In genomic region chr9:51908838-51909237, GRCm38 (mm10) we compare ENCODE assay signal across 8 mouse cellular contexts. TPM values are rescaled to one million over a fixed set of nuclear protein-coding genes. Genes with fewer than 3 reads are reported as not detected.
DNase-seq lines count a peak whose midpoint lies in the region; ATAC-seq and TF ChIP-seq lines count a peak whose summit lies in the region.

No protein-coding gene starts in this region.

- no peaks in the 10 kb centered on the region for H3K27me3 ChIP-seq in Patski
- no peaks in the 10 kb centered on the region for H3K27me3 ChIP-seq in forebrain, postnatal 0 days (ENCODE audit: insufficient read depth, low read length)
- no peaks in the 10 kb centered on the region for H3K27me3 ChIP-seq in hindbrain, embryonic 13.5 days

- CTCF ChIA-PET in Patski (lab: Charles Lee): interaction anchor here (0.7 to 3.1 kb wide), 14 partner anchors 9 to 579 kb away, joined by 3 to 17 read pairs (median 3); partner anchors contain the start of gene Arhgap20

- TF ChIP-seq CTCF in Patski (IDR thresholded peaks at IDR 0.05): peak; percentile 86
- peak; percentile 93 for TF ChIP-seq CTCF in forebrain, postnatal 0 days (IDR thresholded peaks at IDR 0.05; ENCODE audit: low read depth)

- H3K9ac ChIP-seq in forebrain, postnatal 0 days: no peak overlapping the region
- no peak overlapping the region for H3K9ac ChIP-seq in hindbrain, embryonic 13.5 days

- no peak overlapping the region for H3K27ac ChIP-seq in forebrain, postnatal 0 days (ENCODE audit: low read depth, low read length)
- no peak overlapping the region for H3K27ac ChIP-seq in hindbrain, embryonic 13.5 days

- no peaks in the 10 kb centered on the region for H3K36me3 ChIP-seq in forebrain, postnatal 0 days (ENCODE audit: insufficient read depth)
- H3K36me3 ChIP-seq in hindbrain, embryonic 13.5 days: no peaks in the 10 kb centered on the region

- POLR2A ChIA-PET in Patski (lab: Charles Lee): no interaction called here

- in situ Hi-C loops in Patski (cut with MboI; ENCODE audit: low pct_unique_long_range_greater_than_20kb): loop anchor here (5.0 to 25.0 kb wide), 3 partner anchors 132 to 747 kb away; partner anchors contain the start of gene Gm32742

- no peak overlapping the region for H3K4me3 ChIP-seq in forebrain, postnatal 0 days (ENCODE audit: low read depth, low read length)
- no peak overlapping the region for H3K4me3 ChIP-seq in hindbrain, embryonic 13.5 days

- WGBS in forebrain, postnatal 0 days: 52% methylated on average over 2 of the region's 2 CpGs
- 41% methylated on average over 2 of the region's 2 CpGs for WGBS in hindbrain, embryonic 13.5 days

- no peak overlapping the region for H3K4me2 ChIP-seq in forebrain, postnatal 0 days (ENCODE audit: low read depth)
- H3K4me2 ChIP-seq in hindbrain, embryonic 13.5 days: no peak overlapping the region

- peak; percentile 34 for DNase-seq in Patski (ENCODE audit: low read depth, low spot score)
- peak; percentile 64 to 78 for DNase-seq in cerebellum, adult 18-20 months
- peak; percentile 87 for DNase-seq in forebrain, postnatal 0 days
- DNase-seq in layer of hippocampus, postnatal 25 days (ENCODE audit: extremely low spot score in 1 of 2, low spot score in 1 of 2): peak; percentile 62 to 85
- peak; percentile 90 for DNase-seq in lung, postnatal 36 days
- DNase-seq in right cerebral cortex, postnatal 10 days (ENCODE audit: low spot score in 2 of 2): peak; percentile 72 to 79
- DNase-seq in urinary bladder, postnatal 4 days (ENCODE audit: low spot score in 2 of 2): peak; percentile 44 to 73

- no peaks in the 10 kb centered on the region for H3K9me3 ChIP-seq in forebrain, postnatal 0 days (ENCODE audit: low read length)
- H3K9me3 ChIP-seq in hindbrain, embryonic 13.5 days: no peaks in the 10 kb centered on the region

- H3K4me1 ChIP-seq in forebrain, postnatal 0 days (ENCODE audit: insufficient read depth): no peaks in the 10 kb centered on the region
- no peaks in the 10 kb centered on the region for H3K4me1 ChIP-seq in hindbrain, embryonic 13.5 days (replicated peaks)

- ATAC-seq in Patski: peak; percentile 51
- ATAC-seq in forebrain, postnatal 0 days: peak; percentile 74
- peak; percentile 68; the same call in 1 of the 2 replicates for ATAC-seq in hindbrain, embryonic 13.5 days (ENCODE audit: low FRiP score)

RNA-seq across cellular contexts. Expression of gene Fdx1, which starts 54.5 kb away (rescaled TPM):
- polyA plus RNA-seq in Patski (2021): 62.4 TPM
- total RNA-seq in forebrain, postnatal 0 days (2014; rRNA removed): 22.8 and 23.0 TPM in 2 replicates
- polyA plus RNA-seq in forebrain, postnatal 0 days (2015; fragmentation: Nextera tagmentation; extraction: Ambion mirVana): 45.2 and 52.2 TPM in 2 replicates
- 40.1 and 45.7 TPM in 2 replicates for polyA plus RNA-seq in hindbrain, embryonic 13.5 days (2015; fragmentation: Nextera tagmentation; extraction: Ambion mirVana)
- 10 to 100 TPM; 15.8 to 22.7 TPM for total RNA-seq in layer of hippocampus, postnatal 25 days (2021)

Comparison
In these comparisons a context has a peak if more than half of its experiments do, and no peak if none do; other contexts are left out.
1. DNase-seq: peak in every context shown above with its lines; median percentile 90 in lung, postnatal 36 days; 87 in forebrain, postnatal 0 days; 76 in right cerebral cortex, postnatal 10 days; 74 in layer of hippocampus, postnatal 25 days; 71 in cerebellum, adult 18-20 months; 58 in urinary bladder, postnatal 4 days; 34 in Patski.